Mouse (Mus musculus): ENCODE results near the gene Psat1. TPM values are rescaled to one million over a fixed set of nuclear protein-coding genes. Genes with fewer than 3 reads are reported as not detected.

The Psat1 gene
- total and polyA plus RNA-seq, 2 experiments from 2014 or later = 20.4 to 30.6 TPM

DNA sequence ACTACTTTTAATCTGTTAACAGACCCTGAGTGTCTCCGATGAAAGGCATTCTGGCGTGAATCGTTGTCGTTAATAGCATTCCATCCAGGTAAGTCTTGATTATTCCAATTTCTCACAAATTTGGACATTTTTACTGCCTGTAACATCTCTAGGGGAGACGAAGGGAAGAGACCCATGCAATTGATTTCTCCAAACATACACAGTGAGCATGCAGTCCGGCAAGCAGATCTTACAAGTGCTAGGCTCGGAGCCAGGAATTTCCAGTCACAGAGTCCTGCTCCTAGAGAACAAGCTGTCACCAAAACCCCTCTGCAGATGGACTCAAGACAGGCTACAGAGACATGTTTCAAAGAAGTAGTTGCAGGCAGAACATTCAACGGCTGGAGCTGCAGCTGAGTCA lies 66.4 kb downstream of the Psat1 start:
- Histone ChIP-seq H3K9me3 (replicated peaks; ENCODE audit: control insufficient read depth, low read length) (no peaks in the 10 kb centered on the region), H3K4me3 (ENCODE audit: low read depth, low read length) (no peak overlapping the region), H3K9ac (replicated peaks; ENCODE audit: low read depth, low read length) (no peak overlapping the region), H3K27ac (ENCODE audit: low read depth) (no peak overlapping the region), H3K4me1 (ENCODE audit: control insufficient read depth, insufficient read depth) (peaks cover 6% of the 10 kb centered on the region; the same call in 1 of the 2 replicates), H3K27me3 (ENCODE audit: control insufficient read depth, insufficient read depth, low read length) (no peaks in the 10 kb centered on the region), H3K36me3 (replicated peaks; ENCODE audit: control insufficient read depth, insufficient read depth, low read length) (no peaks in the 10 kb centered on the region), H3K4me2 (ENCODE audit: low read depth, low read length) (no peak overlapping the region)
- DNase-seq (ENCODE audit: low spot score) = peak; percentile 11
- WGBS = 53% methylated on average over 8 of the region's 8 CpGs
- no peak for TF ChIP-seq EP300 (IDR thresholded peaks at IDR 0.05; ENCODE audit: low read depth)
- TF ChIP-seq CTCF (IDR thresholded peaks at IDR 0.05; ENCODE audit: low read depth) = no peak
- ATAC-seq (ENCODE audit: insufficient read depth, low read depth) = no peak

DNA sequence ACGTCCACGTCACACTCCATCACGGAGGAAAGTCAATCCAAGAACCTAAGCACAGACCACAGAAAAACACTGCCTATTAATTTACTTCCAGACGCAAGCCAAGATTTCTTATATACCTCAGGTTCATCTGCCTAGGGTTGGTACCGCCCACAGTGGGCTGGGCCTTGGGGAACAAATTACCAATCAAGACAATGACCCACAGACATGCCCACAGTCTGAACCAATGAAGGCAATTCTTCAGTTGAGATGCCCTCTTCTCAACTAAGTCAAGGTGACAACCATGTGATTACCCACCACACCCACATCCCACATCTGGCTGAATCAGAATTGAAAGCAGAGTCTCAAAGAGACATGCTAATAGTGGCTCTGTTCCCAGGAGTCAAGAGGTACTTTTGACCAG lies 67.9 kb downstream of the Psat1 start:
- no peak for ATAC-seq (ENCODE audit: insufficient read depth, low read depth)
- Histone ChIP-seq H3K27me3 (ENCODE audit: control insufficient read depth, insufficient read depth, low read length) (no peaks in the 10 kb centered on the region), H3K9ac (replicated peaks; ENCODE audit: low read depth, low read length) (no peak overlapping the region), H3K36me3 (replicated peaks; ENCODE audit: control insufficient read depth, insufficient read depth, low read length) (no peaks in the 10 kb centered on the region), H3K4me1 (ENCODE audit: control insufficient read depth, insufficient read depth) (peaks cover 6% of the 10 kb centered on the region; the same call in 1 of the 2 replicates), H3K4me3 (ENCODE audit: low read depth, low read length) (no peak overlapping the region), H3K9me3 (replicated peaks; ENCODE audit: control insufficient read depth, low read length) (no peaks in the 10 kb centered on the region), H3K27ac (ENCODE audit: low read depth) (no peak overlapping the region), H3K4me2 (ENCODE audit: low read depth, low read length) (no peak overlapping the region)
- TF ChIP-seq CTCF (IDR thresholded peaks at IDR 0.05; ENCODE audit: low read depth) (no peak), EP300 (IDR thresholded peaks at IDR 0.05; ENCODE audit: low read depth) (no peak)
- WGBS = 87% methylated on average over 5 of the region's 5 CpGs
- DNase-seq (ENCODE audit: low spot score) = no peak

GRCm38 (mm10) chr19:15868865-15869698 lies 78.1 kb downstream of the Psat1 start:
- no peak for ATAC-seq (ENCODE audit: insufficient read depth, low read depth)
- 28% methylated on average over 7 of the region's 7 CpGs for WGBS
- H3K27ac ChIP-seq (ENCODE audit: low read depth) = no peak overlapping the region

GRCm38 (mm10) chr19:15866851-15867250 lies 80.3 kb downstream of the Psat1 start:
- no peak for ATAC-seq (ENCODE audit: insufficient read depth, low read depth)
- 68% methylated on average over 4 of the region's 4 CpGs for WGBS
- Histone ChIP-seq H3K27ac (ENCODE audit: low read depth) (no peak overlapping the region), H3K4me2 (ENCODE audit: low read depth, low read length) (no peak overlapping the region), H3K27me3 (ENCODE audit: control insufficient read depth, insufficient read depth, low read length) (no peaks in the 10 kb centered on the region), H3K9me3 (replicated peaks; ENCODE audit: control insufficient read depth, low read length) (no peaks in the 10 kb centered on the region), H3K36me3 (replicated peaks; ENCODE audit: control insufficient read depth, insufficient read depth, low read length) (no peaks in the 10 kb centered on the region), H3K4me1 (ENCODE audit: control insufficient read depth, insufficient read depth) (no peaks in the 10 kb centered on the region), H3K9ac (replicated peaks; ENCODE audit: low read depth, low read length) (no peak overlapping the region), H3K4me3 (ENCODE audit: low read depth, low read length) (no peak overlapping the region)
- TF ChIP-seq CTCF (IDR thresholded peaks at IDR 0.05; ENCODE audit: low read depth) (peak; percentile 57), EP300 (IDR thresholded peaks at IDR 0.05; ENCODE audit: low read depth) (no peak)
- no peak for DNase-seq (ENCODE audit: low spot score)

More at GRCm38 (mm10) chr19:15868865-15869698, 78.1 kb downstream of the Psat1 start:
- no peak for DNase-seq (ENCODE audit: low spot score)
- Histone ChIP-seq H3K9me3 (replicated peaks; ENCODE audit: control insufficient read depth, low read length) (no peaks in the 10 kb centered on the region), H3K4me2 (ENCODE audit: low read depth, low read length) (no peak overlapping the region), H3K9ac (replicated peaks; ENCODE audit: low read depth, low read length) (no peak overlapping the region), H3K4me3 (ENCODE audit: low read depth, low read length) (no peak overlapping the region), H3K27me3 (ENCODE audit: control insufficient read depth, insufficient read depth, low read length) (no peaks in the 10 kb centered on the region), H3K36me3 (replicated peaks; ENCODE audit: control insufficient read depth, insufficient read depth, low read length) (no peaks in the 10 kb centered on the region), H3K4me1 (ENCODE audit: control insufficient read depth, insufficient read depth) (no peaks in the 10 kb centered on the region)
- no peak for TF ChIP-seq EP300 (IDR thresholded peaks at IDR 0.05; ENCODE audit: low read depth)
- TF ChIP-seq CTCF (IDR thresholded peaks at IDR 0.05; ENCODE audit: low read depth) = peak; percentile 67

- Histone ChIP-seq H3K9me3 (replicated peaks; ENCODE audit: control insufficient read depth, low read length) (no peaks in the 10 kb centered on the region), H3K4me3 (ENCODE audit: low read depth, low read length) (no peak overlapping the region), H3K36me3 (replicated peaks; ENCODE audit: control insufficient read depth, insufficient read depth, low read length) (no peaks in the 10 kb centered on the region), H3K27ac (ENCODE audit: low read depth) (no peak overlapping the region), H3K4me2 (ENCODE audit: low read depth, low read length) (no peak overlapping the region), H3K4me1 (ENCODE audit: control insufficient read depth, insufficient read depth) (no peaks in the 10 kb centered on the region), H3K9ac (replicated peaks; ENCODE audit: low read depth, low read length) (no peak overlapping the region), H3K27me3 (ENCODE audit: control insufficient read depth, insufficient read depth, low read length) (no peaks in the 10 kb centered on the region)
- TF ChIP-seq EP300 (IDR thresholded peaks at IDR 0.05; ENCODE audit: low read depth) (no peak), CTCF (IDR thresholded peaks at IDR 0.05; ENCODE audit: low read depth) (no peak)
- WGBS = 74% methylated on average over 1 of the region's 1 CpGs
- no peak for ATAC-seq (ENCODE audit: insufficient read depth, low read depth)
- no peak for DNase-seq (ENCODE audit: low spot score)
These were observed 81.0 kb downstream of the Psat1 start for GRCm38 (mm10) chr19:15866126-15866525.
